Mouse (Mus musculus) embryo, embryonic 11.5 days (tissue): Measurements from ENCODE around the gene Cyba.
A peak's percentile ranks its signal among the peaks of the same experiment; 100 is the strongest.

ENCODE experiments used
- DNase-seq: peaks from one replicate; pipeline ENCODE4 v3.0.0-alpha.2; 2012; ENCODE audit warnings: low read depth, low spot score

Gene Cyba

GRCm38 (mm10) chr8:122451161-122451703 is 18.5 kb upstream of the Cyba start:
- DNase-seq, result no peak

GRCm38 (mm10) chr8:122445203-122445602 is 12.5 kb upstream of the Cyba start:
- DNase-seq, result no peak

- DNase-seq, result peak; percentile 32
Observed at GRCm38 (mm10) chr8:122444058-122444748, 11.5 kb upstream of the Cyba start.

GRCm38 (mm10) chr8:122443262-122444006 is 10.7 kb upstream of the Cyba start, which contains the start of gene Mvd:
TSS of gene Mvd (minus strand) at chr8:122443422.
- peak; percentile 99 for DNase-seq

- DNase-seq, result no peak
Observed at GRCm38 (mm10) chr8:122442781-122443180, 10.1 kb upstream of the Cyba start.

- no peak for DNase-seq
Observed at GRCm38 (mm10) chr8:122442356-122442755, 9.6 kb upstream of the Cyba start.

- no peak for DNase-seq
Observed at GRCm38 (mm10) chr8:122441326-122441725, 8.6 kb upstream of the Cyba start.

- no peak for DNase-seq
Observed at GRCm38 (mm10) chr8:122439336-122439735, 6.6 kb upstream of the Cyba start.

GRCm38 (mm10) chr8:122437708-122438331 is 5.1 kb upstream of the Cyba start:
- no peak for DNase-seq

GRCm38 (mm10) chr8:122436586-122437125 is 3.9 kb upstream of the Cyba start:
- DNase-seq, result no peak

- DNase-seq, result no peak
Observed at GRCm38 (mm10) chr8:122436146-122436545, 3.4 kb upstream of the Cyba start.

- DNase-seq, result no peak
Observed at GRCm38 (mm10) chr8:122435375-122435774, 2.6 kb upstream of the Cyba start.

GRCm38 (mm10) chr8:122433269-122433905 is 657 bp upstream of the Cyba start:
- no peak for DNase-seq

GRCm38 (mm10) chr8:122431694-122432442 is 862 bp downstream of the Cyba start:
- no peak for DNase-seq

- no peak for DNase-seq
Observed at GRCm38 (mm10) chr8:122430646-122431045, 2.1 kb downstream of the Cyba start.

GRCm38 (mm10) chr8:122430058-122430636 is 2.6 kb downstream of the Cyba start:
- no peak for DNase-seq

- DNase-seq, result no peak
Observed at GRCm38 (mm10) chr8:122428163-122428562, 4.6 kb downstream of the Cyba start.

- no peak for DNase-seq
Observed at GRCm38 (mm10) chr8:122427607-122428006, 5.1 kb downstream of the Cyba start.

- no peak for DNase-seq
Observed at GRCm38 (mm10) chr8:122426145-122426544, 6.6 kb downstream of the Cyba start.

- no peak for DNase-seq
Observed at GRCm38 (mm10) chr8:122423659-122424058, 9.1 kb downstream of the Cyba start.
